In the genomic region with DNA sequence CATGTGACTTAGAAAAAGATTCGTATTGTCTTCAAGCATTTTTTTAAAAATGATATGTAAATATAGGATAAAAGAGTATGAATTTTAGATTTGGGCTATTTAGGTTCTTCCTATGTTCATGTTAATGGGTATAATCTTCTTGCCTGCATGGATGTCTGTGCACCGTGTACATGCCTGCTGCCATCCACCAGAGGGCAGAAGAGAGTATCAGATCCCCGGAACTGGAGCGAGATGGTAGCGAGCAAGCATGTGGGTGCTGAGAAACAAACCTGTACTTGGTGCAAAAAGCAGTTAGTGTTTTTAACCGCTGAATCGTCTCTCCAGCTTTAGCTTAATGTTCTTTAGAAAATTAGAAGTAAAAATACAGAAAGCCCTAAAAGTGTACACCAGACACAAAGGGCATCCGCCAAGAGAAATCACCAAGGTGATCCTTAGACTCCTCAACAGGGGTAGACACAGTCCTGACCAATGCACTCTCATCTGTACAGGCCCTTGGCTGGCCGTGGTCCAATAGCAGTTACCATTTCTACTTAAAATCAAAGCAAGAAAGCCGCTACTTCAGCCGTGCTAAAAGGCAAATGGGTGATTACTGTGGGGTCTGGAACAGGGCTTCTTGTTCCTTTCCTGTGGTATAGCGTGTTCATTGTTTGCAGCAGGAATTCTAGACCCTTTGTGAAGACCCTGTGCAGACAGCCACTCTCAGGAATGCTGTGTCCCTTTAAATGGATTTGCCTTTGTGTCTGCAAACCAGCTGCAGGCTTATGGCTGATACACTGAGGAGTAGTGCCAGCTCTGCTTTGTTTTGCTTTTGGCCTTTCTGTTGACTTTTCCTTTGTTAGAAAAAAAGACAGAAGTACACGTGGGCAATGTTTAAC, we compare ENCODE assay signal across 8 mouse cellular contexts.
DNase-seq lines count a peak whose midpoint lies in the region; ATAC-seq and TF ChIP-seq lines count a peak whose summit lies in the region.

No protein-coding gene starts in this region.

- TF ChIP-seq POLR2A in small intestine, adult 2 months (IDR thresholded peaks at IDR 0.05; ENCODE audit: low read depth, low read length): no peak

- H3K4me1 ChIP-seq in embryonic facial prominence, embryonic 15.5 days: no peaks in the 10 kb centered on the region
- no peaks in the 10 kb centered on the region for H3K4me1 ChIP-seq in intestine, embryonic 15.5 days (replicated peaks)
- H3K4me1 ChIP-seq in lung, embryonic 16.5 days (replicated peaks; ENCODE audit: control insufficient read depth, insufficient read depth, low read length): no peaks in the 10 kb centered on the region
- H3K4me1 ChIP-seq in small intestine, adult 2 months (ENCODE audit: control insufficient read depth, insufficient read depth, insufficient read length, low read length): no peaks in the 10 kb centered on the region

- DNase-seq in frontal cortex, postnatal 14 days (ENCODE audit: low spot score in 2 of 2): no peak
- DNase-seq in 3T3-L1 (ENCODE audit: low read depth, low spot score): peak; percentile 69
- DNase-seq in adrenal gland, postnatal 36 days: peak; percentile 47 to 63

- no peak overlapping the region for H3K27ac ChIP-seq in embryonic facial prominence, embryonic 15.5 days (replicated peaks)
- no peak overlapping the region for H3K27ac ChIP-seq in intestine, embryonic 15.5 days
- H3K27ac ChIP-seq in lung, embryonic 16.5 days (ENCODE audit: low read length): no peak overlapping the region
- H3K27ac ChIP-seq in small intestine, adult 2 months (ENCODE audit: insufficient read depth, low read depth, low read length): no peak overlapping the region

- H3K9ac ChIP-seq in embryonic facial prominence, embryonic 15.5 days: no peak overlapping the region
- H3K9ac ChIP-seq in intestine, embryonic 15.5 days: no peak overlapping the region
- H3K9ac ChIP-seq in lung, embryonic 16.5 days (ENCODE audit: low read length): no peak overlapping the region

- ATAC-seq in frontal cortex, adult (ENCODE audit: low TSS enrichment): peak; percentile 92
- 0 out of 2 replicates have a peak, but pooled peaks have one; percentile 54 for ATAC-seq in embryonic facial prominence, embryonic 15.5 days (ENCODE audit: insufficient number of reproducible peaks, low FRiP score, low TSS enrichment, low read depth)
- ATAC-seq in intestine, embryonic 15.5 days: peak; percentile 76
- ATAC-seq in lung, embryonic 16.5 days (ENCODE audit: low read depth): peak; percentile 72; the same call in 1 of the 2 replicates

- H3K4me3 ChIP-seq in embryonic facial prominence, embryonic 15.5 days (replicated peaks): no peak overlapping the region
- no peak overlapping the region for H3K4me3 ChIP-seq in intestine, embryonic 15.5 days (replicated peaks)
- no peak overlapping the region for H3K4me3 ChIP-seq in lung, embryonic 16.5 days (ENCODE audit: low read length)
- H3K4me3 ChIP-seq in small intestine, adult 2 months (ENCODE audit: low read depth, low read length): no peak overlapping the region

- peak; percentile 84; the same call in 1 of the 2 replicates for TF ChIP-seq CTCF in small intestine, adult 2 months (IDR thresholded peaks at IDR 0.05; ENCODE audit: extremely low read depth, insufficient read length, insufficient replicate concordance, low read depth, low read length)

- H3K27me3 ChIP-seq in embryonic facial prominence, embryonic 15.5 days: no peaks in the 10 kb centered on the region
- no peaks in the 10 kb centered on the region for H3K27me3 ChIP-seq in intestine, embryonic 15.5 days (replicated peaks)
- H3K27me3 ChIP-seq in lung, embryonic 16.5 days (ENCODE audit: control insufficient read depth, insufficient read depth, low read depth, low read length): no peaks in the 10 kb centered on the region
- H3K27me3 ChIP-seq in small intestine, adult 2 months (ENCODE audit: control insufficient read depth, insufficient read depth, low read length): no peaks in the 10 kb centered on the region

- no peaks in the 10 kb centered on the region for H3K9me3 ChIP-seq in embryonic facial prominence, embryonic 15.5 days (replicated peaks)
- no peaks in the 10 kb centered on the region for H3K9me3 ChIP-seq in intestine, embryonic 15.5 days
- H3K9me3 ChIP-seq in lung, embryonic 16.5 days (ENCODE audit: control insufficient read depth, low read length): no peaks in the 10 kb centered on the region

- WGBS in embryonic facial prominence, embryonic 15.5 days: 50% methylated on average over 13 of the region's 13 CpGs
- 53% methylated on average over 13 of the region's 13 CpGs for WGBS in intestine, embryonic 15.5 days
- WGBS in lung, embryonic 16.5 days: 48% methylated on average over 13 of the region's 13 CpGs
- WGBS in small intestine, adult 2 months: 63% methylated on average over 13 of the region's 13 CpGs

- no peak overlapping the region for H3K4me2 ChIP-seq in embryonic facial prominence, embryonic 15.5 days (replicated peaks)
- H3K4me2 ChIP-seq in intestine, embryonic 15.5 days (replicated peaks): no peak overlapping the region
- no peak overlapping the region for H3K4me2 ChIP-seq in lung, embryonic 16.5 days (ENCODE audit: low read depth, low read length)

- H3K36me3 ChIP-seq in embryonic facial prominence, embryonic 15.5 days: no peaks in the 10 kb centered on the region
- no peaks in the 10 kb centered on the region for H3K36me3 ChIP-seq in intestine, embryonic 15.5 days
- H3K36me3 ChIP-seq in lung, embryonic 16.5 days (ENCODE audit: control insufficient read depth, insufficient read depth, low read length): no peaks in the 10 kb centered on the region
- no peaks in the 10 kb centered on the region for H3K36me3 ChIP-seq in small intestine, adult 2 months (ENCODE audit: control insufficient read depth, insufficient read depth, low read length)

Comparison
In these comparisons a context has a peak if more than half of its experiments do, and no peak if none do; other contexts are left out.
1. DNase-seq: peak in 3T3-L1 (single experiment) and adrenal gland, postnatal 36 days (2 of 2); none in frontal cortex, postnatal 14 days (0 of 2).
2. Peak in every context shown above with its lines, with median percentiles within 50 percentile points of each other: ATAC-seq.